Mouse (Mus musculus): ENCODE measurements around the gene Disp1.

GRCm38 (mm10) chr1:183264145-183265008 is 43.1 kb upstream of the Disp1 start:
- TF ChIP-seq CTCF (IDR thresholded peaks at IDR 0.05) (no peak), POLR2A (IDR thresholded peaks at IDR 0.05; ENCODE audit: insufficient read depth, low read depth, low read length) (no peak), EP300 (IDR thresholded peaks at IDR 0.05; ENCODE audit: insufficient read depth, low read depth, low read length) (no peak)

Data from heart, adult 2 months (tissue).